Mouse (Mus musculus) hindlimb bud, embryonic 11.5 days (tissue): ENCODE results near the gene Psmd5.
"Not testable (repeated sequence)": the region's sequence is repeated elsewhere in the genome, so short reads cannot be mapped to it uniquely, and the experiment has no call there.

Source experiments
- DNase-seq: peaks from one replicate; pipeline ENCODE4 v3.0.0-alpha.2; 2012; ENCODE audit warnings: low read depth, low spot score; ENCODE audit errors: extremely low spot score

Psmd5 gene

DNA sequence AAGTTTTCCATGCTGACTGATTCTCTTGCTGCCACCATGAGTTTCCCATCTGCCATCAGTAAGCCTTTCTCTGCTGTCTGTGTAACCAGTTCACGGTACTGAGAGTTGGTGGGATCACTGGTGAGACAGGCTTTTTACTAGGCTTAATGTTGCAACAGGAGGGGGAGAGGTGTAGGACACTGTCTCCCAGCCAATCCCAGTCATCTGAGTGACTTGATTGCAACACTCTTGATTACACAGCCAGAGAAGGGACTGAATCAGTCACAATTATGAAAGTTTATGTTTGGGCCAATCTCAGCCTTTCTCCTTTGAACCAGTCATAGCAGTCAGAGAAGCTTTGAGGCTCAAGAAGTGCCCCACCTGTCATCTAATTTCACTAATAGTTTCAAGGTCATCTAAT, 46.7 kb downstream of the Psmd5 start:
- no peak for DNase-seq

DNA sequence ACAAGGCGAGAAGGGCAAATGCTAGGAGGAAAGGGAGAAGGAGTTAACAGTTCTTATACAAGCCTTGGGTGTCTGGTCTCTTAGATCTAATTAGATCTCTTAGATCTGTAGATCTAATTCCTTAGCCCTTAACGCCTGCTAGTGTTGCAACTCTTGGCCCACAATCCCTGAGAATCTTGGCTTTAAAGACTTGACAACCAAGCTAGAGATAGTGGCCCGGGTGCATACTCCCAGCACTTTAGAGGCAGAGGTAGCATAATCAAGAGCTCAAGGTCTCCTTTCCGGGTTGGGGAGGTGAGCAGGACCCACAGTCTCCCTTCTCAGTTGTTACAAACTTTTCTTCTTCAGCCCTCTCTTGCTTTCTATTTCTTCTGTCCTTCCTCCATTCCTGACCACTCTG, 47.2 kb downstream of the Psmd5 start:
- DNase-seq = no peak

DNA sequence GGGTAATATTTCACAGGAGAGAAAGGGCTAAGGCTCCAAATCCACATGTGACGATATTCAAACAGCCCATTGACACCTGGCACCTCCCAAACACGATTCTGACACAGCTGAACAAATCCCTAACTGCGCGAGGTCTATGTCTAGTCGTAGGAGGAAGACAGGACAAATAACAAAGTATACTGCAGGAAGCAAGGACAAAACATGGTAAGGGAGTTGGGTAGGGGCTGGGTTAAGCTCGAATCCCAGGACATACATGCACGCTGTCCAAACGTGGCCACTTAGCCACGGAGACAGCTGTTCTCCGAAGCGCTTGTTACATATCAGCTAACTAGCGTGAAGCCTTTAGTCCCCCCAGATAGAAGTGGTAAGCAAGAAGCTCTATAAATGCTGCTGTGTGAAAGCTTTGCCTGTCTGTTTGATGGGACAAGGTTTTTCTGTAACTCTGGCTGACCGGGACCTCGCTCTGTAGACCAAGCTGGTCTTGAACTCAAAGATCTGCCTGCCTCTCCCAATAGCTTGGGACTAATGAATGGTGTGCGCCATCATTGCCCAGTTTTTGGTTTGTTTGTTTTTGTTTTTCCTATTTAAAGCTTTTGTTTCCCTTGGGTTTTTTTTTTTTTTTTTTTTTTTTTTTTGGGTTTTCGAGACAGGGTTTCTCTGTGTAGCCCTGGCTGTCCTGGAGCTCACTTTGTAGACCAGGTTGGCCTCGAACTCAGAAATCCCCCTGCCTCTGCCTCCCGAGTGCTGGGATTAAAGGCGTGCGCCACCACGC, 48.1 kb downstream of the Psmd5 start:
- DNase-seq = no peak

DNA sequence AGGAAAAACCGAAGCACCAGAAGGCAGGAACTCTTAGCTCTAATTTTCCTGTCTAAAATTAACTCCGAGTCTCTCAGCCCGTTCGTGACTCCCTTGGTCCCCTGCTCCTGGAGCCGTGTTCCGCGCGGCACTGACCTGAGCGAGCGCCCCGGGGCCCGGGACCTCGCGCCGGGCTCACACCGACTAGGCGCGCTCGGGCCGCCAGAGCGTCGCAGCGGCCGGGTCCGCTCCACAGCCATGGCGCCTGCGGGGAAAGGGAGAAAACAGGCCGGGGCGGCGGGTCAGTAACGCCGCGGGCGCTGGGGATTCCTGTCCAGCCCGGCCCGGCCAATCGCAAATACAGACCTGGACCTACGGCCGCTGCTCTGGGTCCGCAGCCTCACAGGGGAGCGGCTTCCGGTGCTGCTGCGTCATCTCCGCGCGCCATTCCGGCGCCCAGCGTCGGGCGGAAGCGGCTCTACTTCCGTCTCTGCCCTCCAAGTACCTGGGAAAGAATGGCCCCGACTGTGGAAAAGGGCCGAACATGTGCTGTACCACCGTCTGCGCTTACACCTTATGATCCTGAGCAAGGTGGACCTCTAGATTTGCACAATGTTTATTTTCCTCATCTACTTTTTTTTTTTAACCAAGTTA, 48.8 kb downstream of the Psmd5 start, which contains the start of gene Fbxw2:
Fbxw2 (minus strand) TSS at position 485 of the 633 bp plus-strand sequence.
- DNase-seq = peak; percentile 72

DNA sequence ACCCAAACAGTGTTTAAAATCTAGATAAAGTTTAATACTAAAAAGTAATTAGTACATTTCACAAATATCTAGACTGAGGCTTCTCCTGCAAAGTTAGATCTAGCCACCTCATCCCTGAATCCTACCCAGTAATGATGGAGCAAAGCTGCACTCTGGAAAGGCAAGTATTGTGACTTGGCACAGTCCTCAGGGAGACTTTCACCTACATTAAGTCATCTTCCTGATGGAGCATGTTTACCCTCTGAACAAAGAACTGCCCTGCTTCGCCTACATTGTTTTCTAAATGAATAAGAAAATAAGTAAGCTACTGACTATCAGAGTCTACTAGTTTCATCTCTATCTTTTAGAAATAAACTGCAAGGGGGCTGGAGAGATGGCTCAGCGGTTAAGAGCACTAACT, 56.3 kb downstream of the Psmd5 start:
- DNase-seq = no peak

DNA sequence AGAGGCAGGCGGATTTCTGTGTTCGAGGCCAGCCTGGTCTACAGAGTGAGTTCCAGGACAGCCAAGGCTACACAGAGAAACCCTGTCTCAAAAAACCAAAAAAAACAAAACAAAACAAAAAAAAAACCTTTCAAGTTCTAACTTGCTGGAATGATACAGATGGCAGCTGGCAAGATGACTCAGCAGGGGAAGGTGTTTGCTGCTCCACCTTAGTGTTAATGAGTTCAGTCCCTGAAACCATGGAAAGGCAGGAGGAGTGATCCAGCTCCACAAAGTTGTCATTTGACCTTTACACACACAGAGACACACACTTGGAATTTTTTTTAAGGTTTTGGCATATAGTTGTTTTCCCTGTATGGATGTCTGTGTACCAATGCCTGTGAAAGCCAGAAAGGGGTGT, 58.9 kb downstream of the Psmd5 start:
- not testable (repeated sequence) for DNase-seq

DNA sequence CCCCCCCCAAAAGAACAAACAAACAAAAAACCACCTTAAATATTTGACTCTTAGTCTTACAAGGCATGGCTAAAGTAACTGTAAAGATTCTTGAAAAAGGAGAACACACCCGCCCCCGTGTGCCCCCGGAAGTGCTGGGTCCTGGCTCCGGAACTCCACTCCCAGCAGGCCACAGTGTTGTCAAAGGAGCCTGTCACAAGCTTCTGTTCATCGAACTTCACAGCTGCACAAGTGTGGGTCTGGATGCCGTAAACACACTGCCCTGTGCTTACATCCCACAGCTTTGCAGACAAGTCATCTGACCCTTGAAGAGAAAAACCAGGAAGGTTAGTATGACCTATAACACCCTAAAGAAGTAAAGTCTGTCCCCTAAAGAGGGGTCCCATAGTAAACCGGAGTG, 62.1 kb downstream of the Psmd5 start:
- no peak for DNase-seq

DNA sequence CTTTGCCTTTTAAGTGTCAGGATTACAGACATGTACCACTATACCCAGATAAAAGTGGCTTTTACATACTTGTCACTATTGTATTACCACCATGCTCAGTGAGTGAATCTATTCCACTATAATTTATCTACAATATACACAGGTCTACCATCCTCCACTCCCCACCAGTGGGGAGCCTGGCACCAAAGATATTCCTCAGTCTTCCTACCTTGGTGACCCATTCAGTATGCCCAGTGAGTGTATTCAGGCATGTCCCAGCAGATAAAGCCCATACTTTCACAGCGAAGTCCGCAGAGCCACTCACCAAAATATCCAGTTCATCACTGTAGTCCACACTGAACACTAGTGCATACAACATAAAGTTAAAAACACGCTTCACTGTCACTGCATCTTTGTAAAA, 64.0 kb downstream of the Psmd5 start:
- no peak for DNase-seq

DNA sequence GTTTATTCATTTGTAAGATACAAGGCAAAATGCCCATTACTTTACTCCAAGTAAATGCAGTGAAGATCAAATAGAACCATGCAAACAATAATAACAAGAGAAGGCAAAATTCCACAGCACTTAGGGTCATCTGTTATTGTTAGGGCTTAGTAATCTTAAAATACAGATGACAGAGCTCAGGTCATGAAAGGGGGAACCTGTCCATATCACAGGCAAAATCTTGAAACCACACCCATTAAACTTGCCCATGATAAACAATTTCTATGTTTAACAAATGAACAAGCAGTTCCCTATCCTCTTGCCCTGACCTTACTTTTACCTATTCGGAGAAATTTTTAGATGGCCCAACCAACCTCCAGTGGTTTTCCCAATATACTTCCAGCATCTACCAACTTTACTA, 65.2 kb downstream of the Psmd5 start:
- no peak for DNase-seq

DNA sequence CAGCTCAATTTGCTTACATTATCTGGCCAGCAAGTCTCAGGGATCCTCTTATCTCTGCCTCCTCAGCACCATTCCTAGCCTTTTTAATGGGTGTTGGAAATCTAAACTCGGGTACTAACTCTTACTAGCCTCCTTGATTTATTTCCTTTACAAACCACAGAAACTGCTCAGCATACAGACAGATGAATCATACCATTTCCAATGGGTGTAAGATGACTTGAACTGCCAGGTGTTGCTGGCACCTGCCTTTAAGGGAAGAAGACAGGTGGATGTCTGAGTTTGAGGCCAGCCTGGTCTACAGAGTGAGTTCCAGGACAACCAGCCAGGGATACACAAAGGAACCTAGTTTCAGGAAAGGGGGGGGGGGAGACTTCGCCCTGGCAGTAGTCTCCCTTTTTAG, 66.7 kb downstream of the Psmd5 start:
- DNase-seq = no peak

DNA sequence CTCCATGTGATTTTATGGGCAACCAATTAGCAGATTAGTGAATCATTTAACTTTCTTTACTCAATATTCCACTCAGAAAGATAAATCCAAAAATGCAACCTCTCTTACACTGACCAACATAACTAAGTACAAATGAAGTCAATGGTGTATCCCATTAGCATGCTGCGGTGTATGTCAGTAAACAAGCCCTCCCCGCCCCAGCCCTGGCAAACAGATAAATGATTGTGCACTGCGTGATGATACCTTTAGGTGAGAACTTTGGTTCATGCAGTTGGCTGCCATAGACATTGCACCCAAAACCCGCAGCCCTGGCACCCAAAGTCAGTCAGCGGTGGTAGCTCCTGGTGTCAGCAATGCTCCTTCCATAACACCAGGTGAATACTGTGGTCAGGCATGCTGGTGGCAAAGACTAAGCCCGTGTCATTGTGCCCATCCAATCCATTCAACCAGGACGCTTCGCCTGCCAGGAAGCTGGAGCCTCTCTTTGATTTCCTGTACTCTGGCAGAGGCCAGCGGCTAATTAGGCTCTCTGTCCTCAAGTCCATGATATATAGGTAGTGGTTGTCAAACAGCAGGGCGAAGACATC, 69.3 kb downstream of the Psmd5 start:
- DNase-seq = no peak

DNA sequence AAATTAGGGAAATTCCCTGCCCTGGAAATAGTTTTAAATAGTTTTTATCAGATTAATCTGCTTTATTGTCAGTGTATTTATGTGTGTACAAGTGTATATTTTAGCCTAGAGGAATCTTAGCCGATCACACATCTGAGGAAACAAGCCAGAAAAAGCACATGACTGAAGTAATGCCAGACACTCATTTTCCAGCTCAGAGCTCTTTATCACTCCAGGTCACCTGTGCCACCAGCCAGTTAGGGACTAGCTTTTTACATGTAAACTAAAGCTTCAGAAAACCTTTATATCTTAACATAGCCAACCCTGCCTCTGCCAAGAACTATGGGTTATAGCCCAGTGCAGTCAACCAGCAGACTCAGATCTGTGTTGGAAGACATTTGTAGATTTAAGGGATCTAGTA, 70.0 kb downstream of the Psmd5 start:
- DNase-seq = no peak

DNA sequence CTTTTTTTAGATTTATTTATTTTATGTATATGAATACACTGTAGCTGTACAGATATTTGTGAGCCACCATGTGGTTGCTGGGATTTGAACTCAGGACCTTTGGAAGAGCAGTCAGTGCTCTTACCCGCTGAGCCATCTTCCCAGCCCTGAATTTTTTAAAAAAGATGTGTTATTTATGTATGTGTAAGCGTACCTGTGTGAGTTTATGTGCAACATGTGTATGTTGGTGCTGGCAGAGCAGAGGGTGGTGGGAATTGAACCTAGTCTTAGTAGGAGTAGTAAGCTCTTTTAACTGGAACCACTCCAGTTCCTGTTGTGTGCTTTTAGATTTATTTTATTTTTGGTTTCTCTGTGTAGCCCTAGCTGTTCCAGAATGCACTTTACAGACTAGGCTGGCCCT, 70.6 kb downstream of the Psmd5 start:
- no peak for DNase-seq

DNA sequence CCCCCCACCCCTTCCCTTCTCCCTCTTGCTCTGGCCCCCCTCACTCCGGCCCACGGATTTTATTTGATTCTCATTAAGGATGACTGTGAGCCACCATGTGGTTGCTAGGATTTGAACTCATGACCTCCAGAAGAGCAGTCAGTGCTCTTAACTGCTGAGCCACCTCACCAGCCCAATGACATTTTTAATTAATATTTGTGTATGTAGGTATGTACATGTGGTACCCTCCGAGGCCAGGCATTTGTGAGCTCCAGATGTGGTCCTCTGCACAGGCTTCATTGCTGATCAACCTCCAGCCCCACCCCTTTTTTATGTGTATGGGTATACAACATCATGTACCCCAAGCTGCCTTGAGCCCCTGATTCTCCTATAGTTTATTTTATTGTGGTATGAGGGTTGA, 71.0 kb downstream of the Psmd5 start:
- no peak for DNase-seq

DNA sequence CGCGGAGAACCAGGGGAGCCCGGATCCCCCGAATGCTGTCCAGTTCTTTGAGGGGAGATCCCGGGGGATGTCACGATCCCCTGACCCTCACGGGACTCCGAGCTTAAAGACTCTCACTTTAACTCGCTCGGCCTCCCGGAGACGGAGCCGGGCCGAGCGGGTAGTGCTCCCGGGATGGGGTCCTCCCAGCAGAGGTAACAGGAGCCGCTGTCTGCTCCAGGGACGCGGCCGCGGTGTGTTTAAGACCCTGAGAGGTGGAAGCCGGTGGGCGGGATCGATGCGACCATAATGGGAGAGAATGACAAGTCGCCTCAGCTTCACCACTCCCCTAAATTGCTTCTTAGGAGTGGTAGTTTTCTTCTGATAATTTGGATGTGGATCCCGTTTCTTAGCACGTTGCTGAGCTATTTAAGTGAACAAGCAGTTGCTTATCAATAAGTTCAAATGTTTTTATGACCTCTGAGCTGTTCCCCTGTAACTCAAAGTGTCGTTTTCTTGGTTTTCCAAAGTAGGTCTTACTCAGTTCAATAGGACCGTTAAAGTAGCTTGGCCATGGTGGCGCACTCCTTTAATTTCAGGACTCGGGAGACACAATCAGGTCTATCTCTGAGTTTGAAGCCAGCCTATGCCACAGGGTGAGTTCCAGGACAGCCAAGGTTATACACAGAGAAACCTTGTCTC, 72.1 kb downstream of the Psmd5 start:
- DNase-seq = not testable (repeated sequence)

DNA sequence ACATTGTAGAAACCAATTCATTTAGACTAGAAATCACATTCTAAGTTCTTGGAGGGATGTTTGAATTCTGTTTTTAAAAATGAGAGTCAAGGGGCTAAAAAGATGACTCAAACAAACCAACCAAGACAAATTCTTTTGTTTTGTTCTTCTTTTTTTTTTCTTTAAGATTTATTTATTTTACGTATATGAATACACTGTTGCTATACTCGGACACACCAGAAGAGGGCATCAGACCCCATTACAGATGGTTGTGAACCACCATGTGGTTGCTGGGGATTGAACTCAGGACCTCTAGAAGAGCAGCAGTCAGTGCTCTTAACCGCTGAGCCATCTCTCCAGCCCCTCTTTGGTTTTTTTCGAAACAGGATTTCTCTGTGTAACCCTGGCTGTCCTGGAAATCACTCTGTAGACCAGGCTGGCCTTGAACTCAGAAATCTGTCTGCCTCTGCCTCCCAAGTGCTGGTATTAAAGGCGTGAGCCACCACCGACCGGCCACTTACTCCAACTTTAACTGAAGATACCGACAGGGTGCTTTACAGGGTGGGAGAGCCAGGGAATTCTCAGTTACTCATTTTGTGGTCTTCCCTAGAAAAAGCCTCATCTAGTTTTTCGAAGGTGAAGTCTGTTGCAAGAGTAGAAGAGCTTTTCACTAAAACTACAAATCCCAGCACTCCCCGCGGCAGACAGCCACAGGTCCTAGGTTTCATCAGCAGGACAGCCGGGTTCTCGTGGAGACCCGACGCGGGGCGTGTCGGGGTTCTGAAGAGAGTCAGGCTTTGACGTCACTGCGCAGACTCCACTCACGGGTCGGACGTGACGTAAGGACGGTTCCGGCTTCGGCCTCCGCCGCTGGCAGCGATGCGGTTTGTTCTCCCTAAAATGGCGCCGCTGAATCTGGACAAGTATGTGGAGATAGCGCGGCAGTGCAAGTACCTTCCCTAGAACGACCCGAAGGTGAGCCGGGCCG, 73.0 kb downstream of the Psmd5 start:
- DNase-seq = peak; percentile 98

DNA sequence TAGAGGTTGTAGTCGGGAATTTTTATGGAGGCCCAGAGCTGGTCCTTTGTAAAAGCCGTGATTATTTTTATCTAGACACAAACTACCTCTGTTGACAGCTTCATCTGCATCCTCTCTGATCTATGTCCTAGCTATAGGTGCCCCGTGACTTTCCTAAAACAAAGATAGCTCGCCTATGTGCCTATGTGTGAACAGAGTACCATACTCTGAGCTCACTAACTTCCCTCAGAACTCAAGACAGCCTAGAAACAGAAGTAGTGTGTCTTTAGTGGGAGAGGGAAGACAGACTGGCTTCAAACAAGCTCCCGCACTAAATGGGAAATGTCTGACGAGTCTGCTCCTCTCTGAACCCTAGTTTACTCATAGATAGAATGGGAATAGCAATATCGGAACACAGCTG, 74.4 kb downstream of the Psmd5 start:
- DNase-seq = no peak
